Mouse (Mus musculus) kidney, embryonic 15.5 days (tissue): ENCODE measurements at regions not wholly inside any gene's neighbourhood (a gene's known extent, or its start where the extent isn't known, plus 50 kb on each side); places are given as distances from the start of the nearest gene placed in this dataset.

Experiments used
- ATAC-seq: fragments of 200-750 bp; cut with Nextera tagmentation; replicated peaks from 2 replicates; pipeline ENCODE4 v1.8.0; 2017; ENCODE audit warnings: moderate TSS enrichment; ENCODE audit not compliant: low FRiP score
- H3K27ac ChIP-seq: fragments of 300-500 bp; sonication (generic); 2 replicates; pipeline ENCODE4 v1.5.1; 2015; ENCODE audit warnings: mild to moderate bottlenecking, inconsistent platforms
- H3K27me3 ChIP-seq: fragments of 300-500 bp; sonication (generic); 2 replicates; pipeline ENCODE4 v1.6.1; 2015; ENCODE audit warnings: inconsistent platforms
- H3K36me3 ChIP-seq: fragments of 300-500 bp; sonication (generic); 2 replicates; pipeline ENCODE4 v1.6.1; 2015; ENCODE audit warnings: inconsistent platforms
- H3K4me1 ChIP-seq: fragments of 300-500 bp; sonication (generic); 2 replicates; pipeline ENCODE4 v1.6.1; 2015; ENCODE audit warnings: inconsistent platforms
- H3K4me2 ChIP-seq: fragments of 300-500 bp; sonication (generic); 2 replicates; pipeline ENCODE4 v1.6.1; 2015; ENCODE audit warnings: moderate library complexity, mild to moderate bottlenecking, inconsistent platforms
- H3K4me3 ChIP-seq: fragments of 300-500 bp; sonication (generic); replicated peaks from 2 replicates; pipeline ENCODE4 v1.5.1; 2015; ENCODE audit warnings: mild to moderate bottlenecking, inconsistent platforms
- H3K9ac ChIP-seq: fragments of 300-500 bp; sonication (generic); 2 replicates; pipeline ENCODE4 v1.6.1; 2015; ENCODE audit warnings: mild to moderate bottlenecking, inconsistent platforms
- H3K9me3 ChIP-seq: fragments of 300-500 bp; sonication (generic); replicated peaks from 2 replicates; pipeline ENCODE4 v1.6.1; 2016; ENCODE audit warnings: inconsistent platforms
- WGBS: fragments of 180-500 bp; shearing (Covaris S2); methylation state at CpG from one replicate; pipeline ENCODE4 v1.1.7; 2015; ENCODE audit warnings: mixed read lengths; 5-methylcytosine and 5-hydroxymethylcytosine counted together

DNA sequence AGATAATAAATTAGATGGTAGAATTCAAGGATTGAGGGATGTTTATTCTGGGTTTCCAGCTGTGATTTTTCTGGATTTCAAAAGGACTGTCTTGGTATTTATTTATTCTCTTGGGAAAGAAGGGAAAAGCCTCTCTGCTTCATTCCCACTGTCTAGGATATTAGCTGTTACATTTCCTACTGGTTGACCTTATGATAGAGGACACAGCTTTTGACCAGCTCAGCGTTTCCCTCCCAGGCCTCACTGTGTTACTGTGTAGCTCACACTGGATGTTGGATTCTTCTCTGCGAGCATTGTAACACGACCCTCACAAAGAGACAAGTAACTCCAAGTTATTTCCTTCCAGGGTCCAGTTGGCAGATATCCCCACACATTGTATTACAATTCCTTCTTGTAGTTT is 97.4 kb upstream of the Itga1 start:
- H3K4me3 ChIP-seq = no peak overlapping the region
- H3K4me2 ChIP-seq = no peak overlapping the region
- ATAC-seq = peak; percentile 71
- no peaks in the 10 kb centered on the region for H3K27me3 ChIP-seq
- H3K27ac ChIP-seq = peak overlapping the region; percentile 34; the same call in 1 of the 2 replicates
- 24% methylated on average over 3 of the region's 3 CpGs for WGBS
- no peaks in the 10 kb centered on the region; the same call in 1 of the 2 replicates for H3K4me1 ChIP-seq
- H3K9me3 ChIP-seq = no peaks in the 10 kb centered on the region
- no peaks in the 10 kb centered on the region for H3K36me3 ChIP-seq
- H3K9ac ChIP-seq = no peak overlapping the region

DNA sequence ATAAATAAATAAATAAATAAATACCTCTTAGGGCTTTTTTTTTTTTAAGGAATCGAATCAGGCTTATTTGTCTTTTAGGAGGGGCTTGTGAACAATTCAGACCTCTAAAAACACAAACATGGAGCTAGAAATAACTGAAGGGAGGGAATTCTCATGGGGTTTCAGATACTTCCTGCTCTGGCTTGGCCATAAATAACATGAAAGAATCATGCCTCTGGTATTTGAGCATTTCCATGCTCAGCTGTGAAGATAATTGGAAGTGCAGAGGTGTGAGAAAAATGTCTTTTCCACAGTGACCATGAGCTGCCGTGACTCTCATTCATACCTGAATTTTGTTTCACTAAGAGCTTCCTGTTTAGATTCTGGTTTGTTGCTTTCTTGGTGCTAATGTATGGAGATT is 86.3 kb upstream of the Itga1 start:
- H3K27ac ChIP-seq = 0 out of 2 replicates have a peak overlapping the region, but pooled peaks have one; percentile 13
- no peaks in the 10 kb centered on the region; the same call in 1 of the 2 replicates for H3K4me1 ChIP-seq
- no peak overlapping the region for H3K4me3 ChIP-seq
- ATAC-seq = no peak
- WGBS = 45% methylated on average over 2 of the region's 2 CpGs
- H3K27me3 ChIP-seq = no peaks in the 10 kb centered on the region
- no peak overlapping the region for H3K9ac ChIP-seq
- H3K9me3 ChIP-seq = no peaks in the 10 kb centered on the region
- no peaks in the 10 kb centered on the region for H3K36me3 ChIP-seq
- H3K4me2 ChIP-seq = no peak overlapping the region

DNA sequence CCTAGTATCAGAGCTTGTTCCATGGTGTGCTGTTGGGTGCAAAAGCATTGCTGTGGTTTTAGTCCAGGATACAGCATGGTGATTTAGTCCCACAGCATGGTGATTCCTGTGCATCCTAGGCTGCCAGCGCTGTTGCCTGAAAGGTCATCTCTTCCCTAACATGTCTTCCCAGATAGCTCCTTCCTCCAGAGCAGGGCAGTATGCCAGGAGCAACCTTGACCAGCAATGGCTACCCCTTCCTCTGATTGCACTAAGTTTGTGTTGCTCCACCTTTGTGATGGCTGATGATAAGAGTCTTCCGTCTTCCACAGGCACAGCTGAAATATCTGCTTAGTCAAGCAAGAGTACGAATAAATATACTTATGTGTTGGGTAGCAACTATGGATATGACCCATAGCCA is 85.6 kb upstream of the Itga1 start:
- WGBS = 86% methylated on average over 3 of the region's 3 CpGs
- no peaks in the 10 kb centered on the region for H3K9me3 ChIP-seq
- H3K4me3 ChIP-seq = no peak overlapping the region
- no peaks in the 10 kb centered on the region for H3K27me3 ChIP-seq
- ATAC-seq = no peak
- no peak overlapping the region for H3K4me2 ChIP-seq
- no peaks in the 10 kb centered on the region for H3K36me3 ChIP-seq
- H3K9ac ChIP-seq = no peak overlapping the region
- no peaks in the 10 kb centered on the region; the same call in 1 of the 2 replicates for H3K4me1 ChIP-seq
- H3K27ac ChIP-seq = no peak overlapping the region

DNA sequence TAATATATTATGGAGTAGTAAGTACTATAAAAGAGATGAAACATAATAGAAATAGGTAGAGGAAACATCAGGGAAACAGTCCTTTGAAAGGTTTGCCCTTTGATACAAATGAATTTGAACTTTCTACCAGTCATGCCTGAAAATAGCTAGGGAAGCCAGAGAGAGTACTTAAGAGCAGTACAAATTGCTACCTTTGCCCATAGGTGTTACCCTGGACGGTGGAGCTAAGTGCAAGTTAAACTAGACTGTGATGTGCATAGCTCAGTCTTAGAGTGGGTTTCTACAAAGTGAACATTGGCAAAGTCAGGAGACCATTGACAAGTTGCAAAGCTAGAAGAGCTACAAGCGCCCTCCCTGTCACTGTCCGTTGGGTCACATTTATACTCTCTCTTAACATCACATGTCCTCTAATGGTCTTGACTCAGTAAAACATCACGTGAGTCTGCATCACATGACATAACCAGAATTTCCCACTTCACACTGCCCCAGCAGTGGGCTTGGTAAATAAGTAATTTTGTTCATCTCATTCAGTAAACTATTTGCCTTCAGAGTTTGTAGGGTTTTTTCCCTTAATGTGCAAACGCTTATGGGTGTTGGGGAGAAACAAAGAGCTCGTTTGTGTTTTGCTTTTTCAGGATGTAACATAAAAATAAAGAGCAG is 80.6 kb upstream of the Itga1 start:
- Histone ChIP-seq H3K4me3 (no peak overlapping the region), H3K27ac (no peak overlapping the region), H3K9ac (no peak overlapping the region), H3K27me3 (no peaks in the 10 kb centered on the region), H3K4me2 (no peak overlapping the region), H3K9me3 (no peaks in the 10 kb centered on the region), H3K4me1 (no peaks in the 10 kb centered on the region), H3K36me3 (no peaks in the 10 kb centered on the region)
- ATAC-seq = no peak
- 69% methylated on average over 6 of the region's 6 CpGs for WGBS

DNA sequence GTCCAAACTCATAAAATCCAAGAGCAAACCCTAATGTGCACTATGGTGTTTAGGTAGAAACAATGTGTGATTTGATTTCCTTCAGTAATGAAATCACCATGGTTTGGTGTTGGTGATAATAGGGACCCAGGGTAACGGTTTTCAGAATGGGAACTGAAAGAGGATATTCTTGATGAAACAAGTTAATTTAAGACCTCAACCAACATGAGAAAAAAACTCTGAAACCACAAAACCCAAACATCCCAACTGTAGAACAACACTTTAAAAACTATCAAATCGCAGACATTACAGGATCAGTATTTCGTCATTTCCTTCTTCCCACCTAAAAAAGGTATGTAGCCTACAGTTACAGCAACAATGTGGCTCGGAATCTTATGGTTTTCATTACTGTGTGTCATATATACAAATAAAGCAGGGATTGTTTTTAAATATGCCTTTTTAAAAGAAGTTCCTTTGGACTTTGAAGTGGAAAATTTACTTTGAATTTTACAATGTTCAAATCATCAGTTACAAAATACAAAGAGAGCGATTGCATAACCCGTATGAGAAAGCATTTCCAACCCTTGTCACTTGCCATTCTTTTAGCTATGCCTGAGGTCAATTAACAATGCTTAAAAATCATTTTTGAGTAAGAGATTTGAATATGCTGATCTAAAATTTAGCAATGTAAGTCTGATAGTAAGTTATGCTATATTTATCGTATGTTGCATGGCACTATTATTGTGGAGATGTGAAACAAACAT is 76.6 kb upstream of the Itga1 start:
- H3K27me3 ChIP-seq = no peaks in the 10 kb centered on the region
- H3K9ac ChIP-seq = no peak overlapping the region
- no peaks in the 10 kb centered on the region for H3K4me1 ChIP-seq
- H3K4me2 ChIP-seq = no peak overlapping the region
- no peak overlapping the region for H3K4me3 ChIP-seq
- no peaks in the 10 kb centered on the region for H3K9me3 ChIP-seq
- H3K27ac ChIP-seq = no peak overlapping the region
- 85% methylated on average over 7 of the region's 7 CpGs for WGBS
- H3K36me3 ChIP-seq = no peaks in the 10 kb centered on the region
- no peak for ATAC-seq

DNA sequence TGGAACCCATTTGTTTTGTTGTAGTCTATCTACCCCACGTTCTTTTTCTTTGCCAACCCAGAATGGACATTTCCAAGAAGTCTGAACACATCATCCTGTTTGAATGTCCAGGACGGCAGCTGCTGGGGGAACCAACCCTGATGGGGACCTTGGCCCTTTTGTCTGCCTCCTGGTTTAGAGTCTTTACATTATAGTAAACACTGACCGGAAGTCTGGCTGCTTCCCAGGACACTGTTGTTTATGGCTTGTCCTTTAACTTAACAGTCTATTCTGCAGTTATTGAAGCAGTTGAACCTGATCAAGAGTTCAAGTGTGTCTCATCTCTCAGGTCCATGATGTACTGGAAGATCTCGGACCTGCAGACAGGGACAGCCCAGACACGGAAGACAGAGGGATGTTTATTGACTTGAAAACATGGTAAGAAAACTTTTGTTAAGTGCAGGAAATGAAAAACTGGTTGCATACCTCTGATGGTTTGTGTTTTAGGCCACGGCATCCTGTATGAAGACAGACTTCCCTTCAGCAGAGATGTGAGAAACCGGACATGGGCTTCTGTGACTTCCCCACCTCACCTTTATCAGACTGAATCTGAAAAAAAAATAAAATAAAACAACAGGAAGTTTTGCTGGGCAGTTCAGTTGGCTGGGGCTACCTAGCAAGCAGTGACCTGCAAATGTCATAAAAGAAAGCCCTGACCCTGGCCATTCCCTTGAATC is 69.7 kb upstream of the Itga1 start:
- Histone ChIP-seq H3K4me1 (no peaks in the 10 kb centered on the region), H3K27me3 (no peaks in the 10 kb centered on the region), H3K4me3 (no peak overlapping the region), H3K27ac (no peak overlapping the region), H3K9ac (no peak overlapping the region), H3K4me2 (no peak overlapping the region), H3K9me3 (no peaks in the 10 kb centered on the region), H3K36me3 (no peaks in the 10 kb centered on the region)
- WGBS = 55% methylated on average over 7 of the region's 7 CpGs
- no peak for ATAC-seq

DNA sequence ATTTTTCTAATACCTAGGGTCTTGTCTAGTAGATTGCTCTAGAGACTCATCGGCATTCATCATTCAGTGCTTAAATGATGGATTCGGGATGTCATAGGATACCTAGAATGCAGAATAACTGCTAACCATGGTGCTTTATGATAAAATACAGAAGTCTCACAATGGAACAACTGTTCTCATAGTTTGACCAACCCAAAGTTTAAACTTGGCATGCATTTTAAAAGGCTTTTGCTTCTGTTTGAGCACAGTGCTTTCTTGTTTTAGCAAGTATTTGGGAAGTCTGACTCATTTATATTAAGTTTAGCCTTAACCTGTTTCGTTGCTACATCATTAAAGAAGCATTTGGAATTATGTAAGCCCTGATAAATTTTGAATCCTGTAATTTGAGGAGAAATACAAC is 64.2 kb upstream of the Itga1 start:
- no peaks in the 10 kb centered on the region for H3K9me3 ChIP-seq
- H3K27me3 ChIP-seq = no peaks in the 10 kb centered on the region
- 80% methylated on average over 3 of the region's 3 CpGs for WGBS
- ATAC-seq = no peak
- no peaks in the 10 kb centered on the region for H3K36me3 ChIP-seq
- H3K9ac ChIP-seq = no peak overlapping the region
- H3K4me2 ChIP-seq = no peak overlapping the region
- no peaks in the 10 kb centered on the region for H3K4me1 ChIP-seq
- no peak overlapping the region for H3K4me3 ChIP-seq
- H3K27ac ChIP-seq = no peak overlapping the region

DNA sequence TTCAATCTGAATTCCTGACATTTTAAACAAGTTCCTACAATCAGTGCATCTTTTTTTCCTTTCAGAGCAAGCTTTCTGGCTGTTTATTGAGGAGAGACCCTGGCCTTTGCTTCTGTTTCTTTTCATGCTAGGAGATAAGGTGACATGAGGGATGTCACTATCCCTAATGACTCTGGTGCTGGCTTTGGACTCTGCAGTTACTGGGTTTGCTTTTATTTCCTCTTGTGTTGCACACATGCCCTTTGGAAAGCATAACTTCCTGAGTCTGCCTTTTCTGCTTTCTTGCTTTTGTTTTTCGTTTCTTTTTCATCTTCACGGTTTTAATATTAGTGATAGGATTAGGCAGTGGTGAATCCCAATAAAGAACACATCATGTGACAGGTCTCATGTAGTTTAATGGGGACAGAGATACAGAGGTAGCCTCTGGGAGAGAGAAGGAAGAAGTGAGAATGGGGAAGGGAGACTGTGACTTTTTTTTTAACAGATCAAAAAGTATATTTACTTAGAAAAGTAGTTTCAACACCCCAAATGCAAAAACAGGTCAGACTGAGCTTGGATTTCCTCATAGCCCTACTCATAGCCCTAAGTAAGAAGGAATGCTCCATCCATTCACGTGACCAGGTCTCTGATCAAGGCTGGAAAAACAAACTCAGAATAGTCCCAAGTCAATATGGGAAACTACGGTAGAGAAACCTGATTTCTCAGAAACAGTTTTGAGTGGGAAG is 61.1 kb upstream of the Itga1 start:
- Histone ChIP-seq H3K4me1 (no peaks in the 10 kb centered on the region), H3K9ac (no peak overlapping the region)

DNA sequence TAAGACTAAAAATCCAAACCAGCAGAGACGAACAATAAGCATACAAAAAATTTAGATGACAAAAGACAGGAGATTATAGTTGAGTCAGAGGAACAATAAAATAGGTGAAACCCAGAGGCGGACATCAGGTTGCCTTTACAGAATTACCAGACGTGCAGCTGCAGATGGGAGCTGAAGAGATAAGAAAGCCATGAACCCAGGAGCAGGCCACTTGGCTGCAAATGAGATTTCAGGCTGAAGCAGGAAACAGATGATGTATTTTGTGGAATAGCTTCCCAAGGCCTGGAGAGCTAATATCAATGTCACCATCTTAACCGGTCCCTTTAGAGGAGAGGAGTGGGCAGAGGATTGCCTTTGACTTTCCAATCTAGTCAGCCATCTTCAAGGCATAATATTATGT is 57.6 kb upstream of the Itga1 start:
- Histone ChIP-seq H3K9me3 (no peaks in the 10 kb centered on the region), H3K9ac (no peak overlapping the region), H3K27ac (no peak overlapping the region), H3K4me3 (no peak overlapping the region), H3K27me3 (no peaks in the 10 kb centered on the region), H3K36me3 (no peaks in the 10 kb centered on the region), H3K4me1 (no peaks in the 10 kb centered on the region), H3K4me2 (no peak overlapping the region)
- no peak for ATAC-seq
- WGBS = 71% methylated on average over 4 of the region's 4 CpGs

More for the DNA sequence above, 61.1 kb upstream of the Itga1 start:
- ATAC-seq = no peak
- Histone ChIP-seq H3K4me3 (no peak overlapping the region), H3K27me3 (no peaks in the 10 kb centered on the region), H3K9me3 (no peaks in the 10 kb centered on the region), H3K4me2 (no peak overlapping the region), H3K36me3 (no peaks in the 10 kb centered on the region), H3K27ac (no peak overlapping the region)
- WGBS = 77% methylated on average over 4 of the region's 4 CpGs
